Mouse (Mus musculus): ENCODE results near the gene Cacnb4.

GRCm38 (mm10) chr2:52421197-52421596 lies 255.4 kb downstream of the Cacnb4 start:
- TF ChIP-seq CTCF (IDR thresholded peaks at IDR 0.05 in 2 of 3, conservative IDR thresholded peaks at IDR 0.05 in 1 of 3; ENCODE audit: control insufficient read depth in 1 of 3, insufficient read depth in 1 of 3, low read depth in 2 of 3, low read length in 3 of 3, poor library complexity in 1 of 3, severe bottlenecking in 1 of 3) (no peak), SMC3 (IDR thresholded peaks at IDR 0.05; ENCODE audit: low read depth, low read length) (no peak), GATA1 (IDR thresholded peaks at IDR 0.05; ENCODE audit: low read depth, low read length) (no peak), ELF1 (IDR thresholded peaks at IDR 0.05; ENCODE audit: low read depth, low read length) (no peak), E2F4 (IDR thresholded peaks at IDR 0.05; ENCODE audit: borderline replicate concordance, low read depth, low read length) (no peak), ZC3H11A (IDR thresholded peaks at IDR 0.05; ENCODE audit: low read depth, low read length) (no peak), POLR2A (IDR thresholded peaks at IDR 0.05; ENCODE audit: control insufficient read depth in 1 of 2, insufficient read depth in 1 of 2, low read depth in 1 of 2, low read length in 2 of 2, poor library complexity in 1 of 2) (no peak), ZNF384 (IDR thresholded peaks at IDR 0.05; ENCODE audit: low read depth, low read length) (no peak)

All from MEL (cell line).